In genomic region chr5:138075684-138076083, GRCm38 (mm10) we compare ENCODE assay signal across 34 mouse cellular contexts. TPM values are rescaled to one million over a fixed set of nuclear protein-coding genes. Genes with fewer than 3 reads are reported as not detected.
DNase-seq lines count a peak whose midpoint lies in the region; ATAC-seq and TF ChIP-seq lines count a peak whose summit lies in the region.
"Had no signal": no experiment of that assay in that cellular context is flagged by ENCODE, and none has a peak within 500 bp of the region (broad histone marks: within the 10 kb centered on the region; RNA-seq: fewer than 3 reads in every experiment).

No protein-coding gene starts in this region.

- H3K27me3 ChIP-seq in liver, adult 2 months (ENCODE audit: control insufficient read depth, insufficient read depth, low read length): no peaks in the 10 kb centered on the region
- no peaks in the 10 kb centered on the region for H3K27me3 ChIP-seq in liver, embryonic 12.5 days (replicated peaks)
- H3K27me3 ChIP-seq: embryonic facial prominence, embryonic 12.5 days; embryonic facial prominence, embryonic 15.5 days; hindbrain, embryonic 12.5 days; hindbrain, embryonic 15.5 days had no signal

- DNase-seq in adrenal gland, postnatal 14 days: peak; percentile 25
- DNase-seq in adrenal gland, postnatal 4 days (ENCODE audit: low spot score in 2 of 2): no peak
- DNase-seq in kidney, adult 8-10 months: peak; percentile 48 to 58
- no peak for DNase-seq in kidney, adult 18-20 months
- DNase-seq in liver, adult 2 months (ENCODE audit: extremely low read depth, low read depth, low spot score): peak; percentile 98
- DNase-seq in kidney, postnatal 36 days: peak; percentile 43 to 45
- DNase-seq in ovary, postnatal 36 days (ENCODE audit: low spot score): no peak
- DNase-seq: cerebellum, adult 11 months; cerebellum, adult 2 months; cerebellum, adult 9-11 months; cerebellum, postnatal 25 days; forebrain, postnatal 0 days; gastrocnemius, adult 2 months; gastrocnemius, postnatal 14 days had no signal

- no peak for TF ChIP-seq POLR2A in liver, adult 2 months (IDR thresholded peaks at IDR 0.05; ENCODE audit: extremely low read depth, insufficient read depth, low read length)

- H3K4me2 ChIP-seq in liver, embryonic 12.5 days: no peak overlapping the region
- H3K4me2 ChIP-seq: embryonic facial prominence, embryonic 12.5 days; embryonic facial prominence, embryonic 15.5 days; heart, embryonic 11.5 days; hindbrain, embryonic 12.5 days; hindbrain, embryonic 15.5 days had no signal

- peaks cover 11% of the 10 kb centered on the region for H3K4me1 ChIP-seq in liver, adult 2 months (ENCODE audit: control insufficient read depth, insufficient read depth, low read length)
- no peaks in the 10 kb centered on the region for H3K4me1 ChIP-seq in liver, embryonic 12.5 days
- H3K4me1 ChIP-seq: embryonic facial prominence, embryonic 12.5 days; embryonic facial prominence, embryonic 15.5 days; hindbrain, embryonic 12.5 days; hindbrain, embryonic 15.5 days had no signal

- ATAC-seq in liver, embryonic 12.5 days: no peak
- ATAC-seq: CD4-positive, CD25-positive, alpha-beta regulatory T cell, adult 4 months; forebrain, embryonic 14.5 days; forebrain, postnatal 0 days had no signal

- H3K36me3 ChIP-seq in liver, adult 2 months (ENCODE audit: control insufficient read depth, insufficient read depth, low read length): no peaks in the 10 kb centered on the region
- no peaks in the 10 kb centered on the region for H3K36me3 ChIP-seq in liver, embryonic 12.5 days
- H3K36me3 ChIP-seq: embryonic facial prominence, embryonic 12.5 days; embryonic facial prominence, embryonic 15.5 days; hindbrain, embryonic 12.5 days; hindbrain, embryonic 15.5 days had no signal

- 12% methylated on average over 3 of the region's 3 CpGs for WGBS in liver, adult 2 months
- 51% methylated on average over 3 of the region's 3 CpGs for WGBS in liver, embryonic 12.5 days (ENCODE audit: insufficient replicate concordance)

- no peak for TF ChIP-seq CTCF in liver, adult 2 months (IDR thresholded peaks at IDR 0.05; ENCODE audit: low read depth, low read length)

- H3K27ac ChIP-seq in liver, adult 2 months (replicated peaks; ENCODE audit: insufficient read depth, low read depth, low read length): peak overlapping the region; percentile 100
- H3K27ac ChIP-seq in liver, embryonic 12.5 days: no peak overlapping the region
- H3K27ac ChIP-seq: embryonic facial prominence, embryonic 12.5 days; embryonic facial prominence, embryonic 15.5 days; gastrocnemius, adult 2 months; hindbrain, embryonic 12.5 days; hindbrain, embryonic 15.5 days had no signal

- H3K79me2 ChIP-seq in liver, adult 2 months (ENCODE audit: control insufficient read depth, insufficient read depth, low read length): no peaks in the 10 kb centered on the region

- H3K4me3 ChIP-seq in liver, adult 2 months (ENCODE audit: insufficient read depth, low read depth, low read length): no peak overlapping the region
- H3K4me3 ChIP-seq in liver, embryonic 12.5 days: no peak overlapping the region
- H3K4me3 ChIP-seq: embryonic facial prominence, embryonic 12.5 days; embryonic facial prominence, embryonic 15.5 days; gastrocnemius, adult 2 months; hindbrain, embryonic 12.5 days; hindbrain, embryonic 15.5 days had no signal

- no peaks in the 10 kb centered on the region for H3K9me3 ChIP-seq in liver, embryonic 12.5 days (replicated peaks)
- H3K9me3 ChIP-seq: embryonic facial prominence, embryonic 12.5 days; embryonic facial prominence, embryonic 15.5 days; hindbrain, embryonic 12.5 days; hindbrain, embryonic 15.5 days had no signal

- peak overlapping the region; percentile 68 for H3K9ac ChIP-seq in liver, adult 2 months (ENCODE audit: low read depth, low read length)
- no peak overlapping the region for H3K9ac ChIP-seq in liver, embryonic 12.5 days
- H3K9ac ChIP-seq: embryonic facial prominence, embryonic 12.5 days; embryonic facial prominence, embryonic 15.5 days; forebrain, postnatal 0 days; hindbrain, embryonic 12.5 days; hindbrain, embryonic 15.5 days had no signal

RNA-seq across cellular contexts. Expression of gene Zkscan1, which starts 9.2 kb away (rescaled TPM):
- total RNA-seq in adrenal gland, postnatal 14 days (2021): 33.1 and 33.6 TPM in 2 replicates
- total RNA-seq in adrenal gland, postnatal 4 days (2021): 10 to 100 TPM; 49.4 to 53.5 TPM
- 22.2 and 24.3 TPM in 2 replicates for total RNA-seq in liver, adult 2 months (2014; rRNA removed)
- polyA plus RNA-seq in liver, adult 2 months (2012; rRNA removed): 3.1 and 3.9 TPM in 2 replicates
- polyA plus RNA-seq in liver, embryonic 12.5 days (2016; fragmentation: Nextera tagmentation; extraction: Ambion mirVana): 7.3 and 8.2 TPM in 2 replicates

RNA-seq across cellular contexts. Expression of gene Smok3c, which starts 22.7 kb away (rescaled TPM):
- not detected in 2 replicates for total RNA-seq in adrenal gland, postnatal 14 days (2021)
- not detected for total RNA-seq in adrenal gland, postnatal 4 days (2021)
- total RNA-seq in liver, adult 2 months (2014; rRNA removed): not detected in 2 replicates
- polyA plus RNA-seq in liver, adult 2 months (2012; rRNA removed): not detected in 2 replicates
- not detected in 2 replicates for polyA plus RNA-seq in liver, embryonic 12.5 days (2016; fragmentation: Nextera tagmentation; extraction: Ambion mirVana)
- total RNA-seq: adrenal gland, postnatal 36 days; common myeloid progenitor, adult 5-6 weeks; forebrain, postnatal 0 days; gastrocnemius, adult 2 months; gastrocnemius, postnatal 14 days; gastrocnemius, postnatal 4 days; heart, adult 8-10 months; heart, postnatal 25 days; hematopoietic stem cell, adult 5-6 weeks; MEL had no signal
- polyA plus RNA-seq: C2C12; CD4-positive, CD25-positive, alpha-beta regulatory T cell, adult 4 months; cerebellum, adult 2 months; embryonic facial prominence, embryonic 12.5 days; embryonic facial prominence, embryonic 15.5 days; forebrain, embryonic 11.5 days; forebrain, embryonic 14.5 days; forebrain, postnatal 0 days; frontal cortex, adult 2 months; heart, embryonic 11.5 days; heart, embryonic 14.5 days; heart, postnatal 0 days; hindbrain, embryonic 12.5 days; hindbrain, embryonic 15.5 days had no signal

RNA-seq across cellular contexts. Expression of gene Zscan21, which starts 41.0 kb away (rescaled TPM):
- total RNA-seq in adrenal gland, postnatal 14 days (2021): 16.7 and 17.2 TPM in 2 replicates
- total RNA-seq in adrenal gland, postnatal 4 days (2021): 10 to 100 TPM; 26.2 to 26.6 TPM
- 8.9 and 10.2 TPM in 2 replicates for total RNA-seq in liver, adult 2 months (2014; rRNA removed)
- polyA plus RNA-seq in liver, adult 2 months (2012; rRNA removed): 6.0 and 6.8 TPM in 2 replicates
- polyA plus RNA-seq in liver, embryonic 12.5 days (2016; fragmentation: Nextera tagmentation; extraction: Ambion mirVana): 19.0 and 19.6 TPM in 2 replicates

RNA-seq across cellular contexts. Expression of gene Smok3b, which starts 54.5 kb away (rescaled TPM):
- total RNA-seq in adrenal gland, postnatal 14 days (2021): not detected in 2 replicates
- total RNA-seq in adrenal gland, postnatal 4 days (2021): not detected
- 0.37 TPM in 1 of 2 replicates, not detected in the other for total RNA-seq in liver, adult 2 months (2014; rRNA removed)
- polyA plus RNA-seq in liver, adult 2 months (2012; rRNA removed): not detected in 2 replicates
- not detected in 2 replicates for polyA plus RNA-seq in liver, embryonic 12.5 days (2016; fragmentation: Nextera tagmentation; extraction: Ambion mirVana)
- total RNA-seq: adrenal gland, postnatal 36 days; common myeloid progenitor, adult 5-6 weeks; forebrain, postnatal 0 days; gastrocnemius, adult 2 months; gastrocnemius, postnatal 14 days; gastrocnemius, postnatal 4 days; heart, adult 8-10 months; heart, postnatal 25 days; hematopoietic stem cell, adult 5-6 weeks; MEL had no signal
- polyA plus RNA-seq: C2C12; CD4-positive, CD25-positive, alpha-beta regulatory T cell, adult 4 months; cerebellum, adult 2 months; embryonic facial prominence, embryonic 12.5 days; embryonic facial prominence, embryonic 15.5 days; forebrain, embryonic 11.5 days; forebrain, embryonic 14.5 days; forebrain, postnatal 0 days; frontal cortex, adult 2 months; heart, embryonic 11.5 days; heart, embryonic 14.5 days; heart, postnatal 0 days; hindbrain, embryonic 12.5 days; hindbrain, embryonic 15.5 days had no signal

RNA-seq across cellular contexts. Expression of gene Smok3a, which starts 54.6 kb away (rescaled TPM):
- total RNA-seq in adrenal gland, postnatal 14 days (2021): not detected in 2 replicates
- not detected for total RNA-seq in adrenal gland, postnatal 4 days (2021)
- not detected in 2 replicates for total RNA-seq in liver, adult 2 months (2014; rRNA removed)
- not detected in 2 replicates for polyA plus RNA-seq in liver, adult 2 months (2012; rRNA removed)
- polyA plus RNA-seq in liver, embryonic 12.5 days (2016; fragmentation: Nextera tagmentation; extraction: Ambion mirVana): not detected in 2 replicates
- total RNA-seq: adrenal gland, postnatal 36 days; common myeloid progenitor, adult 5-6 weeks; forebrain, postnatal 0 days; gastrocnemius, adult 2 months; gastrocnemius, postnatal 14 days; gastrocnemius, postnatal 4 days; heart, adult 8-10 months; heart, postnatal 25 days; hematopoietic stem cell, adult 5-6 weeks; MEL had no signal
- polyA plus RNA-seq: C2C12; CD4-positive, CD25-positive, alpha-beta regulatory T cell, adult 4 months; cerebellum, adult 2 months; embryonic facial prominence, embryonic 12.5 days; embryonic facial prominence, embryonic 15.5 days; forebrain, embryonic 11.5 days; forebrain, embryonic 14.5 days; forebrain, postnatal 0 days; frontal cortex, adult 2 months; heart, embryonic 11.5 days; heart, embryonic 14.5 days; heart, postnatal 0 days; hindbrain, embryonic 12.5 days; hindbrain, embryonic 15.5 days had no signal

Comparison
In these comparisons a context has a peak if more than half of its experiments do, and no peak if none do; other contexts are left out.
1. DNase-seq: peak in adrenal gland, postnatal 14 days (single experiment), kidney, adult 8-10 months (2 of 2), liver, adult 2 months (single experiment) and kidney, postnatal 36 days (2 of 2); none in adrenal gland, postnatal 4 days (0 of 2), kidney, adult 18-20 months (single experiment) and ovary, postnatal 36 days (single experiment).